Mouse (Mus musculus) adrenal gland, postnatal 10 days (tissue): Measurements from ENCODE around the gene Tmem151a. TPM values are rescaled to one million over a fixed set of nuclear protein-coding genes. Genes with fewer than 3 reads are reported as not detected.
A peak's percentile ranks its signal among the peaks of the same experiment; 100 is the strongest.

Experiments used
- DNase-seq: peaks from one replicate; pipeline ENCODE4 v3.0.0; 2021; ENCODE audit warnings: mixed read lengths
- total RNA-seq, 2 experiments: library from RNA; stranded (reverse); gene quantifications; 2 replicates each; pipeline ENCODE4 v1.2.3; 2021

Tmem151a gene
- total RNA-seq, 2 experiments from 2014 or later: 2.4 to 3.2 TPM

- peak; percentile 79 for DNase-seq
Observed at GRCm38 (mm10) chr19:5067867-5068569, 17.3 kb downstream of the Tmem151a start, which contains the start of gene Cd248. Gene Cd248 (plus strand): TSS chr19:5068078.

GRCm38 (mm10) chr19:5067040-5067799 is 18.1 kb downstream of the Tmem151a start:
- DNase-seq: no peak

GRCm38 (mm10) chr19:5065104-5065503 is 20.2 kb downstream of the Tmem151a start:
- DNase-seq: no peak

GRCm38 (mm10) chr19:5062446-5062845 is 22.9 kb downstream of the Tmem151a start:
- no peak for DNase-seq

GRCm38 (mm10) chr19:5062041-5062440 is 23.3 kb downstream of the Tmem151a start:
- DNase-seq: no peak

- no peak for DNase-seq
Observed at GRCm38 (mm10) chr19:5060365-5061330, 24.7 kb downstream of the Tmem151a start.

GRCm38 (mm10) chr19:5058801-5059771 is 26.2 kb downstream of the Tmem151a start:
- no peak for DNase-seq

- no peak for DNase-seq
Observed at GRCm38 (mm10) chr19:5057876-5058775, 27.2 kb downstream of the Tmem151a start.

- peak; percentile 52 for DNase-seq
Observed at GRCm38 (mm10) chr19:5056251-5056650, 29.1 kb downstream of the Tmem151a start.

GRCm38 (mm10) chr19:5053909-5054308 is 31.4 kb downstream of the Tmem151a start:
- peak; percentile 79 for DNase-seq

GRCm38 (mm10) chr19:5052853-5053252 is 32.5 kb downstream of the Tmem151a start:
- no peak for DNase-seq

- no peak for DNase-seq
Observed at GRCm38 (mm10) chr19:5052166-5052822, 33.0 kb downstream of the Tmem151a start.

GRCm38 (mm10) chr19:5051515-5051914 is 33.8 kb downstream of the Tmem151a start:
- DNase-seq: no peak

- DNase-seq: peak; percentile 49
Observed at GRCm38 (mm10) chr19:5051031-5051430, 34.3 kb downstream of the Tmem151a start.

GRCm38 (mm10) chr19:5050047-5050905 is 35.1 kb downstream of the Tmem151a start, which contains the start of gene Rin1:
Gene Rin1 (plus strand): TSS chr19:5050481.
- peak; percentile 54 for DNase-seq

GRCm38 (mm10) chr19:5049325-5049724 is 36.0 kb downstream of the Tmem151a start:
- no peak for DNase-seq

- DNase-seq: no peak
Observed at GRCm38 (mm10) chr19:5048138-5049056, 36.9 kb downstream of the Tmem151a start.
